Mouse (Mus musculus): Measurements from ENCODE around the gene Slc16a8. TPM values are rescaled to one million over a fixed set of nuclear protein-coding genes. Genes with fewer than 3 reads are reported as not detected.
A peak's percentile ranks its signal among the peaks of the same experiment; 100 is the strongest.
"Not testable (repeated sequence)": the region's sequence is repeated elsewhere in the genome, so short reads cannot be mapped to it uniquely, and the experiment has no call there.

The Slc16a8 gene
- polyA plus RNA-seq, 3 experiments from 2014 or later: not detected

GRCm38 (mm10) chr15:79262375-79262774, 7.8 kb upstream of the Slc16a8 start:
- ATAC-seq: no peak

DNA sequence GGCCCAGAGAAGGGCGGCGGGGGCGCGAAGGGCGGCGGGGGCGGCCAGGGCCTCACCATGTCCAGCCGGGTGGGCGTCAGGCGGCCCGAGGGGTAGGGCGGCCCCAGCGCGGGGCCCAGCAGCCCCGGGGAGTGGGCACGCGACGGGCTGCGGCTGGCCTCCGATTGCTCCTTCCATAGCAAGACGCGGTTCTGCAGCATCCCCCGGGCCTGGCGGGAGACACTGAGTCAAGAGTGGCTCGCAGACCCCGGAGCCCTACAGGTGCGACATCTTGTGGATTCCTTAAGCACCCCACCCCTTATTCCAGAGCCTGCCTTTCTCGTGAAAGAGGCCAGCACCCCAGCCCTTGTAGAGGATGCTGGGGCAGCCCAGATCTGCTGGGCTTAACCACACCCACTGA, 7.2 kb upstream of the Slc16a8 start:
- no peak for ATAC-seq

- no peak for ATAC-seq
Observed at GRCm38 (mm10) chr15:79261095-79261725, 6.6 kb upstream of the Slc16a8 start.

DNA sequence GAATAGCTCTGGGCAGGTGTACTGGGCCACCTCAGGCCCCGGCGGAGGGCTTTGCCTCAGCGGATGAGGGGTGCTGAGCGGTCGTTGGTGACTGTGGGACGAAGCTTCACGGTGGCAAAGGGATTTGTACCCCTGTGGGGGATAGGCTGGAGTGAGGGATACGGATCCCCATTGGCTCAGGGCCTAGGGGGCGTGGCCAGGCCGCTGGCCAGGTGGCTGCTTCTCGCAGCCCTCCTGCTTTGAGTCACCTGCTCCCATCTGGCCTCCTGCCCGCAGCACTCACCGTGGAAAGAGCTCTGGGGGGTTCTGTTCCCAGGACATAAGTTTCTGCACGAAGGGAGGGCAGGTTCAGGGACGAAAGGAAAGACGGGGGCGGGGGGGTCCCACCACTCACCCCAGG, 4.0 kb upstream of the Slc16a8 start:
- ATAC-seq: no peak

- no peak for ATAC-seq
Observed at GRCm38 (mm10) chr15:79252580-79252979, 2.0 kb downstream of the Slc16a8 start.

DNA sequence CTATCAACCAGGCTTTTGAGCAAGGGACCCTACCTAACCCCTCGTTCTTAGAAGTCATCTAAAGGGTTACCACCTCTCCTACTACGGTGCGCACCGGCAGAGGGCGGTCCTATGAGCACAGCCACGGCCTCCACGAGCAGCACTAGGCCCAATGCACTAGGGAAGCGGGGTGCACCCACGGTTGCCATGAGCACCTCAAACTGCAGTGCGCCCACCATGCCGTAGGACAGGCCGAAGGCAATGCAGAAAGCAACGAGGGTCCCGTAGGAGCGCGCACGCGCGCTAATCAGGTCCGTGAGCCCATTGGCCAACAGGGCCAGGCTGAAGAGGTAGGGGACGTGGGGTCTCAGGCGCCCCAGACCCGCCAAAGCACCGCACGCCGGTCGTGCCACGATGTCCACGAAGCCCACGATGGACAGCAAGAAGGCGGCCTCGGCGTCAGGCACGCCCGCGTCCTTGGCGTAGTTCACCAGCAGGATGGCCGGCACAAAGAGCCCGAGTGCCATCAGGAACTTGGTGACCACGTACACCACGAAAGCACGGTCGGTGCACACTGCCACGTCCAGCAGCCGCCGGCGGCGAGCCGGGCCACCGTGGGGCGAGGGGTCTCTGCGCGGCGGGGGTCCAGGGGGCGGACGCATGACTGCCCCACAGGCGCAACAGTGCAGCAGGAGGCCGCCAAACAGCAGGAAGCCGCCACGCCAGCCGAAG, 2.6 kb downstream of the Slc16a8 start:
- ATAC-seq: no peak

- ATAC-seq: no peak
Observed at GRCm38 (mm10) chr15:79251168-79251567, 3.4 kb downstream of the Slc16a8 start.

GRCm38 (mm10) chr15:79250236-79250635, 4.3 kb downstream of the Slc16a8 start:
- ATAC-seq: no peak

DNA sequence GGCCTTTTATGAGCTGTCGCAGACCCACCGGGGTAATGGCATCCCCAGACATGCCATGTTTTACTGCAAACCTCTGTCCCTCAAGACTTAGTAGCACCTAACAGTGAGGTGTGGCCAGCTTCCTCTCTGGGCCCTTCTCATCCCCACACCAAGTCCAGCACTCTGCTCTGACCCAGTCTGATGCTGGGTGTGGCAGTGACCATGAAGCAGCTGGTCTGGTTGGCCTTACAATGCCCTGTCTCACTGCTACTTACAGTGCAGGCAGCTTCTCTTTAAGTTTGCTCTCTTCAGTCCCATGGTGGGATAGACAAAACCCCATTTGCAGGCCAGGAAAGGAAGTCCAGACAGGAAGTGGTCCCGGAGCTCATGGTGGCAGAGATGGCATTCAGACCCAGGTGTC, 9.2 kb downstream of the Slc16a8 start:
- no peak for ATAC-seq

DNA sequence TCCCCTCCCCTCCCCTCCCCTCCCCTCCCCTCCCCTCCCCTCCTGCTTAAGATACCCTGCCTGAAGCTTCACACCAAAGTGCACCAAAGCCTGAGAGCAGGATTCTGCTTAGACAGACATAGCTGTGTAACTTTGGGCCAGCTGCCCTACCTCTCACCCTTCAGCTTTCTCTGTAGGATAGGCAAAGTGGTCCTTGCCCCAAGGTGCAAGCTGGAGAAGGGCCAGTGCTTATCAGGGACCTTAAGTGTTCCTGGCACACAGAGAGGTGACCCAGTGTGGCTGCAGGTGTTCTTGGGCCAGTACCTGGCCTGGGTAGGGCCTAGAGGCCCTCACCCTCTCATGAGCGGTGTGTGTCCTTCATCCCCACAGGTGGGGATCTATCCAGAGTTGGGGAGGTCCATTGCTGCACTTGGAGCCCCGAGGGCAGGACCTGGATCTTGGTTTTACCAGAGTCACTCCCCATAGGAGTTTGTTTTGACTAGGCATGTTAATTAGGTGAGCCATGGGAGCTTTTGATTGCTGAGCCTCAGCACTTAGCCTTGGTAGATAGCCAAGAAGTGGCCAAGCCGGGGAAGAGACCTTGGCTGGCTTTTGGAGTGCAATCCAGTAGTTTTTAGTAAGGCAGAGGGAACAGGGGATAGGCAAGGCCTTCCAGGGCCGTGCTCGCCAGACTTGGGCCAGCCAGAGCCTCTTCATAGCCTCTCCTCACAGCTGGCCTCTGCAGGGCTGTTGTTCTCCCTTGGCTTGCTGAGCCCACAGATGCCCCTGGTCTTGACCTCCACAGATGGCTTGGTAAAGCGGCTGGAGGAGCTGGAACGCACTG, 10.3 kb downstream of the Slc16a8 start:
- ATAC-seq: no peak

- peak; percentile 99 for ATAC-seq
Observed at GRCm38 (mm10) chr15:79243234-79244042, 11.1 kb downstream of the Slc16a8 start.

DNA sequence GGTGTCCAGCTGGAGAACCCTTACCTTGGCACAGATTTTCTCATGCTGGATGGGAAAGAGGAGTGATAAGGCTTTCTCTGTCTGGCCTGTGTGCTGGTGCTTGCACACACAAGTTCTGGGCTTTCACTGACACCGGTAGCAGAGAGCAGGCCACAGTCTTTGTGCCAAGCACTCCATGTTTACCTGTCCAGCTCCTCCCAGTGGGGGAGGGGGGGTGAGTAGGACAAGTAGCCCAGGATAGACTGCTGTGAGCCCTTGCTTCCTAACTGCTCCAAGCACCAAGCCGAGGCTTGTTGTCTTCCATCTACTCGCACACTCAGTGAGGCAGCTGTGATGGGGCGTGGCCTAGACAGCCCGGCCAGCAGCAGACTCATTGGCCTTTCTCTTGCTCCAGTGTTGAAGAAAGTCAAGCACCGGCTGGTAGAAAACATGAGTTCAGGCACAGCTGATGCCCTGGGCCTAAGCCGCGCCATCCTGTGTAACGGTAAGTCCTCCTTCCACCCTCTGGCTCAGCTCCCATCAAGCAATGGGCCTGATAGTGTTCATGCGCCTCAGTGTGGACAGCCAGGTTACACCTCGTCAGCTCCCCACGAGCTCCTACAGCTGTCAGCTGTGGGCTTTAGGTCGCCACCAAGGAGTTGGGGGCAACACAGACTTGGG, 11.9 kb downstream of the Slc16a8 start:
- ATAC-seq: peak; percentile 26

GRCm38 (mm10) chr15:79238036-79238435, 16.5 kb downstream of the Slc16a8 start:
- no peak for ATAC-seq

DNA sequence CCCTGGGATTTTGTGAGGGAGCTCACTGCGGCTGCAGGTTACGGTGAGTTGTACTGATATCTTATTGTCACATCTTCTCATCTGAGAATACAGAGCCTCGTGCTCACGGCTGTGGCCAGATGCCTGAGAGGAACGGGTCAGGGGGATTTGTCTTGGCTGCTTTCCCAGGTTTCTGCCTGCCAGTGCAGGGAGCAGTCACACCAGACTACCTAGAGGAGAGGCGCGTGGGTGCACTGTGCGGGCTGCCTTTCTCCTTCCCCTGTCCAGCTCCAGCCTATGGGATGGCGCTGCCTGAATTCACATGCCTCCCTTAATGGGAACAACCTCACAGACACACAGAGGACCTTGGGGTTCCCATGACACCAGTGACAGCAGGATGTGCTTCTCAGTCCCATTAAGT, 19.3 kb downstream of the Slc16a8 start:
- no peak for ATAC-seq

DNA sequence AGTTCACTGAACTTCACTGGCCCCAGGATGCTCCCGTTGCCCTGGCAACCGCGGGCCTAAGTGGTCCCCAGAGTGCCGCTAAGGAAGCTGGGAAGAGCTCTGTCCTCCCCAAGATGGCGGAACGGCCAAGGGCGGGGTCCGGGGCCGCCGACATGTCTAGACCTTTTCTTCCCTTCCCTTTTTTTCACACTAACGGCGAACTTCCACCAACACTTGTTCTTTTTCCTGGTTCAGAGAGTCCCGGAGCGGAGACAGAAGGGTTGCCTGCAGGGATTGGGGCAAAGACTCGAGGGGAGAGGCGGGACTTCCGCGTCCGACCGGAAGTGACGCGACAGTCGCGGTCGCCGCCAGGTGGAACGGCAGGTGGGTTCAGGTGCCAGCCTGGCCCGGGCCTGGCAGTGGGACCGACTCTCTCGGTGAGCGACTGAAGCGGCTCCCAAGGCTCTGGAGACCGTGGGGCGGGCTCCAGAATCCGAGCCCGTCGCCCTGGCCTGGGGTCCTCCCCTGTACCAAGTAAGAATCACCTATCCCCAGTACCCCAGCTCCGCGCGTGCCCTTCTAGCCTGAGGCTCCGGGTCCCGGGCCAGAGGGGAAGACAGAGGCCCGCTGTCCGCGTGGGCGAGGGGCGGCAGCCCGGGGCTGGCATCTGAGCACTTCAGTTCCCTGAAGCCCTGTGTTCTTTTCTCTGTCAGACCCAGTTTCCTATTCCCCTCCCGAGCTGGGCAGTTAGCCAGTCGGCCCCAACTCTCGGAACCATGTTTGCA, 25.3 kb downstream of the Slc16a8 start, which contains the start of the genes Pick1 and Gm49486:
Pick1 (plus strand) TSS at position 116 of the 764 bp plus-strand sequence.
Gm49486 (plus strand) TSS at position 334 of the 764 bp plus-strand sequence.
- peak; percentile 89 for ATAC-seq

DNA sequence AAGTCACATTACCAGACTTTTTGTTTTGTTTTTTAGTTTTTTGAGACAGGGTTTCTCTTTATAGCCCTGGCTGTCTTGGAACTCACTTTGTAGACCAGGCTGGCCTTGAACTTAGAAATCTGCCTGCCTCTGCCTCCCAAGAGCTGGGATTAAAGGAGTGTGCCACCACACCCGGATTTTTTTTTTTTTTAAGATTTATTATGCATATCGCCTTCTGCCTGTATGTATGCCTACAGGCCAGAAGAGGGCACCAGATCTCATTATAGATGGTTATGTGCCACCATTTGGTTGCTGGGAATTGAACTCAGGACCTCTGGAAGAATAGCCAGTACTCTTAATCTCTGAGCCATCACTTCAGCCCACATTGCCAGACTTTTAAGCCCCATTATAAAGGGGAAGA, 28.8 kb downstream of the Slc16a8 start:
- not testable (repeated sequence) for ATAC-seq

GRCm38 (mm10) chr15:79224685-79225084, 29.9 kb downstream of the Slc16a8 start:
- peak; percentile 51 for ATAC-seq

DNA sequence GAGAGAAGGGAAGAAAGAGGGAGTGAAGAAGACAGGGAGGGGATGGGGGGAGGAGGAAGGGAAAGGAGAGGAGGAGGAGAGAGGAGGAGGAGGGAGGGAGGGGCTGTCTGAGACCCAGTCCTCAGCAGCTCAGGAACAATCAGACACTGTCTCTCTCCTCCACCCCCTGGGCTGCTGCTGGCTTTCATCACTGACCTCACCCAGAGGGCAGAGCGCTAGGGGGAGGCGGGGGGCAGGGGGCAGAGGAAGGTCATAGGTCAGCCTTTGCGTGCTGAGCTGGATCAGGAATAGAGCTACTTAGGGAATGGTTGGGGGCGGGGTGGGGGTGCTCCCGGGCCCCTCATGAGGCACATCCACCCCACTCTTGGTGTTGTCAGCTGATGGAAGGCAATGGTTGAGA, 30.9 kb downstream of the Slc16a8 start:
- no peak for ATAC-seq

DNA sequence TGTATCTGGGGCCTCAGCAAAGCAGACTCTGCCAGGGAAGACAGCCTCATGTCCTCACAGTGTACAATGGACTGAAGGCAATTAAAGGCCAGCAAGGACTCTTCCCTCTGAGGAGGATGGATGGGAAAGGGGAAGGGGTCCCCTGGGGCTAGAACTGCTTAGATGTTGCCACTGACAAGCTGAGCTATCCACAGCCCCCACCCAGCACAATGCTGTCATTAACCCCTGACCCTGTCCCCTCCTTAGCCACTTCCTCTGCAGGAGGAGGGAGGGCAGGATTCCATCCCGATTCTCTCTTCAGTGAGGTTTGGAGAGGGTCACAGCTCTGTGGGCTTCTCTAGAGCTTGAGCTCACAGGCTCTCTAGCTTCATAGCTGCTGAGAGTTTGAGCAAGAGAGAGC, 35.0 kb downstream of the Slc16a8 start:
- no peak for ATAC-seq

GRCm38 (mm10) chr15:79216191-79216590, 38.4 kb downstream of the Slc16a8 start:
- ATAC-seq: no peak

DNA sequence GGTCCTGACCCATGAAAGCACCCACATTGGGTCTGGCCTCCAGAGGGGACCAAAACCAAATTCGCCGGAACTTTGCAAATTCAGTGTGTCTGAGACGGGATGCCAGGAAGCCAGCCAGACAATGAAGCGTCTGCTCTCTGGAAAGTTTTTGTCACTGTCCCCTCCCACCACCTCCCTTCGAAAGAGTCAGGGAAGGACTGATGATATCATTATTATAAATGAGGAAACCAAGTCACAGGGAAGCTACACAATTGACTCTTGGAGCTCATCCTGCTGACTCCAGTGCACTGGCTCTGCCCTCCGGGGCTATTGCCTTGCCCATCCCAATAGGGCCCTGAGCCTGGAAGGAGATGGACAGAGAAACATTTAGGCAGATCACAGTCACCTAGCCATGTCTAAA, 41.0 kb downstream of the Slc16a8 start:
- no peak for ATAC-seq

Data from inflammation-experienced regulatory T-cells, adult 6 months (primary cell).